Mouse (Mus musculus) myocyte (in vitro differentiated cells): ENCODE measurements around the gene Col9a2. TPM values are rescaled to one million over a fixed set of nuclear protein-coding genes. Genes with fewer than 3 reads are reported as not detected.

ENCODE experiments used
- H3K27me3 ChIP-seq: one replicate; pipeline ENCODE4 v1.6.1; 2011; ENCODE audit not compliant: control insufficient read depth, insufficient read depth, insufficient read length
- H3K36me3 ChIP-seq: one replicate; pipeline ENCODE4 v1.6.1; 2011; ENCODE audit not compliant: control insufficient read depth, insufficient read depth
- H3K4me2 ChIP-seq: one replicate; pipeline ENCODE4 v1.6.1; 2011; ENCODE audit warnings: low read depth, control low read depth
- H3K4me3 ChIP-seq: one replicate; pipeline ENCODE4 v1.5.1; 2011; ENCODE audit warnings: mild to moderate bottlenecking, control low read depth, moderate library complexity
- H3K79me2 ChIP-seq: one replicate; pipeline ENCODE4 v1.6.1; 2011; ENCODE audit not compliant: control insufficient read depth, insufficient read depth
- H3ac ChIP-seq: one replicate; pipeline ENCODE4 v1.6.1; 2011; ENCODE audit not compliant: control insufficient read depth, insufficient read length
- CEBPB ChIP-seq: IDR thresholded peaks from 2 replicates; pipeline ENCODE4 v1.6.1; 2011; ENCODE audit warnings: mild to moderate bottlenecking, moderate library complexity; ENCODE audit not compliant: poor library complexity, insufficient read depth, severe bottlenecking
- E2F4 ChIP-seq: IDR thresholded peaks from one replicate; pipeline ENCODE4 v1.6.1; 2011; ENCODE audit warnings: mild to moderate bottlenecking, control low read depth, moderate library complexity; ENCODE audit not compliant: insufficient read depth
- MAX ChIP-seq: IDR thresholded peaks from one replicate; pipeline ENCODE4 v1.6.1; 2011; ENCODE audit warnings: low read depth, mild to moderate bottlenecking, control low read depth
- MYOD1 ChIP-seq, 3 experiments: IDR thresholded peaks; one replicate each; pipeline ENCODE4 v1.6.1; 2011; ENCODE audit warnings: control low read depth in 2 of 3, low read depth in 2 of 3, mild to moderate bottlenecking in 2 of 3, moderate library complexity in 1 of 3; ENCODE audit not compliant: insufficient read length in 2 of 3, control insufficient read depth in 1 of 3
- MYOG ChIP-seq, 3 experiments: IDR thresholded peaks; one replicate each; pipeline ENCODE4 v1.6.1; 2011; ENCODE audit warnings: control low read depth in 2 of 3, low read depth in 2 of 3, mild to moderate bottlenecking in 2 of 3; ENCODE audit not compliant: insufficient read length in 2 of 3, control insufficient read depth in 1 of 3, insufficient read depth in 1 of 3
- POLR2A ChIP-seq: IDR thresholded peaks from one replicate; pipeline ENCODE4 v1.6.1; 2011; ENCODE audit warnings: low read depth, mild to moderate bottlenecking, control low read depth, moderate library complexity; ENCODE audit not compliant: insufficient read length
- POLR2AphosphoS2 ChIP-seq: IDR thresholded peaks from one replicate; pipeline ENCODE4 v1.6.1; 2011; ENCODE audit warnings: low read depth, control low read depth; ENCODE audit not compliant: insufficient read length
- REST ChIP-seq: IDR thresholded peaks from one replicate; pipeline ENCODE4 v1.6.1; 2011; ENCODE audit warnings: mild to moderate bottlenecking, control low read depth, moderate library complexity; ENCODE audit not compliant: insufficient read depth, insufficient read length
- SRF ChIP-seq: IDR thresholded peaks from one replicate; pipeline ENCODE4 v1.6.1; 2011; ENCODE audit warnings: low read depth; ENCODE audit not compliant: control insufficient read depth, insufficient read length
- TCF12 ChIP-seq: IDR thresholded peaks from one replicate; pipeline ENCODE4 v1.6.1; 2011; ENCODE audit warnings: mild to moderate bottlenecking, control low read depth; ENCODE audit not compliant: poor library complexity, insufficient read depth, severe bottlenecking
- TCF3 ChIP-seq: IDR thresholded peaks from one replicate; pipeline ENCODE4 v1.6.1; 2011; ENCODE audit warnings: low read depth, control low read depth; ENCODE audit not compliant: insufficient read length
- USF1 ChIP-seq: IDR thresholded peaks from one replicate; pipeline ENCODE4 v1.6.1; 2011; ENCODE audit warnings: low read depth, mild to moderate bottlenecking, control low read depth, moderate library complexity
- polyA plus RNA-seq: library from polyadenylated mRNA; unstranded; fragments of >200 nt; fragmentation: generic; extraction: Trizol; gene quantifications from one replicate; pipeline ENCODE4 v1.2.1, GENCODE M21; 2012; ENCODE audit warnings: missing spikeins

Gene Col9a2
- polyA plus RNA-seq, 1 experiment, result not detected

- no peak for TF ChIP-seq MAX
- no peak for TF ChIP-seq TCF12
- no peak for TF ChIP-seq CEBPB
- no peak for TF ChIP-seq SRF
- TF ChIP-seq REST, result no peak
- no peak for TF ChIP-seq USF1
- no peak for TF ChIP-seq POLR2A
- TF ChIP-seq POLR2AphosphoS2, result no peak
- no peak for TF ChIP-seq MYOD1 (IDR thresholded peaks at IDR 0.05; ENCODE audit: control insufficient read depth in 1 of 3, insufficient read length in 2 of 3, low read depth in 2 of 3)
- no peak for TF ChIP-seq MYOG (IDR thresholded peaks at IDR 0.05; ENCODE audit: control insufficient read depth in 1 of 3, insufficient read depth in 1 of 3, insufficient read length in 2 of 3, low read depth in 2 of 3)
- TF ChIP-seq E2F4, result no peak
- TF ChIP-seq TCF3, result no peak
- H3ac ChIP-seq, result no peak overlapping the region
- H3K4me2 ChIP-seq, result peak overlapping the region; percentile 50
- H3K4me3 ChIP-seq, result no peak overlapping the region
- no peaks in the 10 kb centered on the region for H3K36me3 ChIP-seq
- H3K79me2 ChIP-seq, result peaks cover 57% of the 10 kb centered on the region
- H3K27me3 ChIP-seq, result no peaks in the 10 kb centered on the region
These were observed 31.0 kb upstream of the Col9a2 start for GRCm38 (mm10) chr4:121008071-121008745.

GRCm38 (mm10) chr4:121009151-121009550 is 30.0 kb upstream of the Col9a2 start:
- H3ac ChIP-seq, result no peak overlapping the region
- no peak overlapping the region for H3K4me3 ChIP-seq
- H3K79me2 ChIP-seq, result peaks cover 66% of the 10 kb centered on the region
- H3K27me3 ChIP-seq, result no peaks in the 10 kb centered on the region
- H3K4me2 ChIP-seq, result peak overlapping the region; percentile 50
- TF ChIP-seq POLR2A, result no peak
- no peak for TF ChIP-seq SRF
- TF ChIP-seq MYOG (IDR thresholded peaks at IDR 0.05; ENCODE audit: control insufficient read depth in 1 of 3, insufficient read depth in 1 of 3, insufficient read length in 2 of 3, low read depth in 2 of 3), result no peak
- no peak for TF ChIP-seq TCF3
- no peak for TF ChIP-seq POLR2AphosphoS2
- TF ChIP-seq TCF12, result no peak
- no peak for TF ChIP-seq MAX
- TF ChIP-seq CEBPB, result no peak
- no peaks in the 10 kb centered on the region for H3K36me3 ChIP-seq

- no peaks in the 10 kb centered on the region for H3K36me3 ChIP-seq
- no peak overlapping the region for H3K4me3 ChIP-seq
- H3ac ChIP-seq, result no peak overlapping the region
- H3K4me2 ChIP-seq, result peak overlapping the region; percentile 69
- peak; percentile 80 for TF ChIP-seq SRF
- no peak for TF ChIP-seq USF1
- no peak for TF ChIP-seq POLR2A
- TF ChIP-seq TCF12, result no peak
- TF ChIP-seq E2F4, result no peak
- no peak for TF ChIP-seq MAX
- no peaks in the 10 kb centered on the region for H3K27me3 ChIP-seq
- H3K79me2 ChIP-seq, result peaks cover 80% of the 10 kb centered on the region
These were observed 28.2 kb upstream of the Col9a2 start for GRCm38 (mm10) chr4:121010770-121011549.

GRCm38 (mm10) chr4:121014594-121015267 is 24.5 kb upstream of the Col9a2 start:
- peak overlapping the region; percentile 82 for H3K4me3 ChIP-seq
- no peak for TF ChIP-seq MYOG (IDR thresholded peaks at IDR 0.05; ENCODE audit: control insufficient read depth in 1 of 3, insufficient read depth in 1 of 3, insufficient read length in 2 of 3, low read depth in 2 of 3)
- no peak for TF ChIP-seq REST
- no peak for TF ChIP-seq SRF
- TF ChIP-seq POLR2AphosphoS2, result no peak
- TF ChIP-seq USF1, result no peak
- no peak for TF ChIP-seq MAX
- TF ChIP-seq TCF12, result no peak
- TF ChIP-seq TCF3, result no peak
- no peak for TF ChIP-seq E2F4
- TF ChIP-seq CEBPB, result no peak
- no peak for TF ChIP-seq POLR2A
- no peak for TF ChIP-seq MYOD1 (IDR thresholded peaks at IDR 0.05; ENCODE audit: control insufficient read depth in 1 of 3, insufficient read length in 2 of 3, low read depth in 2 of 3)
- peaks cover 59% of the 10 kb centered on the region for H3K79me2 ChIP-seq
- peak overlapping the region; percentile 82 for H3K4me2 ChIP-seq
- H3K27me3 ChIP-seq, result no peaks in the 10 kb centered on the region
- no peak overlapping the region for H3ac ChIP-seq
- H3K36me3 ChIP-seq, result no peaks in the 10 kb centered on the region
